Mouse (Mus musculus): ENCODE results near the gene Tbl1xr1. TPM values are rescaled to one million over a fixed set of nuclear protein-coding genes. Genes with fewer than 3 reads are reported as not detected.

Tbl1xr1 gene
- polyA plus RNA-seq, 1 experiment from 2014 or later: 29.0 TPM

DNA sequence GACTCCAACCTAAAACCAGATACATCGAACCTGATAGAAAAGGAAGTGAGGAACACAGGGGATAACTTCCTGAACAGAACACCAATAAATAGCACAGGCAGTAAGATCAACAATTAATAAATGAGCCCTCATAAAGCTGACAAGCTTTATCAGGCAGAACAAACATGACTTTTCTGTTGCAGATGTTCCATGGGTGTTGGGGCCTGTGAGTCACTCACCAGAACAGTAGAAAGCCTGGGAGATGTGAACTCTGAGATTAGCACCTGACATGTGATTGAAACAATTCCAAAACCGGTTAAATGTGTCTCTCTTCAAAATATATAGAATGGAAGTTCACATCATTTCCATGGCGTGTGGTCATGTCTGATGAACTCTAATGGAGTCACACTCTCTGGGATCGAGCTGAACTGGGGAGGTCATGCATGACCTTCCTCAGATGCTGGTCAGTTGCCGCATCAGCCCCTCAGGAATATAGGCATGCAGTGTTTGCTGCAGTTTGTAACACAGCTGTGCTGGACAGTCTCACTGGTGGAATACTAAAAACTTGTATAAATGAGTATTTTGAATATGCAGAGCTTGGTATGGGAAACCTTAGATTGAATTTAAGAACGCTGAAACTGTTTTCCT lies 72.0 kb downstream of the Tbl1xr1 start:
- Histone ChIP-seq H3K4me3 (no peak overlapping the region), H3K36me3 (no peaks in the 10 kb centered on the region), H3K27ac (no peak overlapping the region), H3K4me2 (no peak overlapping the region), H3K4me1 (0 out of 2 replicates have a peak, but pooled peaks cover under 1% of the 10 kb centered on the region), H3K9ac (no peak overlapping the region), H3K9me3 (no peaks in the 10 kb centered on the region), H3K27me3 (no peaks in the 10 kb centered on the region)
- no peak for ATAC-seq (ENCODE audit: borderline replicate concordance, extremely low read depth, low FRiP score, low TSS enrichment)
- 88% methylated on average over 6 of the region's 6 CpGs for WGBS

DNA sequence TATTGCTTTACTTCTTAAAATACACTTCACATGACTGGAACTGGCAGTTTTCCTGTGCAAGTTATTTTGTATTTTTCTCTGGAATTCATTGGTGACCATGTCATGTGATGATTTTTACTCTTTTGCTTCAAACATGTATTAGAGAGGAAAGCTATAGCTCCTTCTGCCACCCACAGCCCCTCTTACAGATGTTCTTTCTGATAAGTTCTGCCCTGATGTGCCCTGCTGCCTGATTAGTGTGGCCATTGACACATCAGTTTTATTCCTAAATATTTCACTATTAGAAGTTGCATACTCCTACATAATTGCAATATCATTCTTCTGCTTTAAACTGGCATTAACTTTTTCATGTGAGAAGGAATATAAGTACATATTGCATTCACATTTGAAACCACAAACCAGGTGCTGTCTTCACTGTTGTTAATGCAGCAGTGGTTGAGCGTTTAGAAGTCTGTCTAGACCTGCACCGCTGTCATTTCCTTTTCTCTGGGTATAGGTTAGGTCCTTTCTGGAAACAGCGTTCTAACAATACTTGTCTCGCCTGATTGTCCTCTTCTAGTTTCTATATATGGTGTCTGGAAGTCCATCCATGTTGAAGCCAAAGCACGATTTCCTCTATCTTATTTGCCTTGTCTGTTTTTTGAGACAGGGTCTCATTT lies 74.5 kb downstream of the Tbl1xr1 start:
- no peak for ATAC-seq (ENCODE audit: borderline replicate concordance, extremely low read depth, low FRiP score, low TSS enrichment)
- 78% methylated on average over 5 of the region's 5 CpGs for whole genome bisulfite sequencing
- no peaks in the 10 kb centered on the region for H3K9me3 ChIP-seq
- 0 out of 2 replicates have a peak, but pooled peaks cover under 1% of the 10 kb centered on the region for H3K36me3 ChIP-seq
- no peak overlapping the region for H3K27ac ChIP-seq
- no peak overlapping the region for H3K4me2 ChIP-seq
- no peaks in the 10 kb centered on the region for H3K4me1 ChIP-seq
- H3K27me3 ChIP-seq: no peaks in the 10 kb centered on the region
- H3K4me3 ChIP-seq: no peak overlapping the region
- no peak overlapping the region for H3K9ac ChIP-seq

DNA sequence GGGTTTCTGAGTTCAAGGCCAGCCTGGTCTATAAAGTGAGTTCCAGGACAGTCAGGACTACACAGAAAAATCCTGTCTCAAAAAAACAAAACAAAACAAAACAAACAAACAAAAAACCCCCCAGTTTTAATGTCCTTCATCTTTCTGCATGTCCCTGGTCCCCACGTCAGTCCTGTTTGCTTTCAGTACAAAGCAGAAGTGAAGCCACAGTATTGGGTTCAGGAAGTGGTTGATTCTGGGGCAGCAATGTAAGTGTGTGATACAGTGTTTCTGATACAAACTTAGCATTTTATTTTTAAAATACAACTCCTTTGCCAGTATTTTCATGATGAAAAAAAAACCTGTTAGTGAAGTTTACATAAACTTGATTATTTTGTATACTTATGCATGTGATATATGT lies 76.3 kb downstream of the Tbl1xr1 start:
- no peak overlapping the region for H3K9ac ChIP-seq
- no peak overlapping the region for H3K4me2 ChIP-seq
- no peak overlapping the region for H3K4me3 ChIP-seq
- 0 out of 2 replicates have a peak, but pooled peaks cover 6% of the 10 kb centered on the region for H3K36me3 ChIP-seq
- no peaks in the 10 kb centered on the region for H3K9me3 ChIP-seq
- no peak overlapping the region for H3K27ac ChIP-seq
- WGBS: 83% methylated on average over 1 of the region's 1 CpGs
- no peaks in the 10 kb centered on the region for H3K27me3 ChIP-seq
- no peak for ATAC-seq (ENCODE audit: borderline replicate concordance, extremely low read depth, low FRiP score, low TSS enrichment)
- no peaks in the 10 kb centered on the region for H3K4me1 ChIP-seq

DNA sequence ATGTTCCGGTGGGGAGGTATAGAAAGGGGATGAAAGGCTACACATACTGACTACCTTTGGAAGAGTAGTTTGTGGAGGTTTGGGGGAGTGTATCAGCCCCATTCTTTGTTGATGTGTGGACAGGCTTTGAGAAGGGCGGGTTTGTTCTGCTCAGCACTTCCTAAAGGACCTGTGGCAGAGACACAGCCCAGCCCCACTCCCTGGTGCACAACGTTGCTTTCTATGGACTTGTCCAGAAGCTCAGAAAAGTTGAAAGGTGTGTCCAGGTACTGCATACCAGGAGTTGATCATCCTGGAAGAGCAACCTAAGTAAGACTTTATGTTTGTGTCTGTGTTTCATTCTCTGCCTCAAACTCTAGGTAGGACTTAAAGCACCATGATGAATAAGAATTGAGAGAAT lies 78.1 kb downstream of the Tbl1xr1 start:
- H3K4me1 ChIP-seq: no peaks in the 10 kb centered on the region
- H3K36me3 ChIP-seq: 0 out of 2 replicates have a peak, but pooled peaks cover 6% of the 10 kb centered on the region
- H3K27me3 ChIP-seq: no peaks in the 10 kb centered on the region
- WGBS: 94% methylated on average over 3 of the region's 3 CpGs
- no peak overlapping the region for H3K27ac ChIP-seq
- no peak for ATAC-seq (ENCODE audit: borderline replicate concordance, extremely low read depth, low FRiP score, low TSS enrichment)
- H3K4me2 ChIP-seq: no peak overlapping the region
- H3K9ac ChIP-seq: no peak overlapping the region
- no peak overlapping the region for H3K4me3 ChIP-seq
- no peaks in the 10 kb centered on the region for H3K9me3 ChIP-seq

DNA sequence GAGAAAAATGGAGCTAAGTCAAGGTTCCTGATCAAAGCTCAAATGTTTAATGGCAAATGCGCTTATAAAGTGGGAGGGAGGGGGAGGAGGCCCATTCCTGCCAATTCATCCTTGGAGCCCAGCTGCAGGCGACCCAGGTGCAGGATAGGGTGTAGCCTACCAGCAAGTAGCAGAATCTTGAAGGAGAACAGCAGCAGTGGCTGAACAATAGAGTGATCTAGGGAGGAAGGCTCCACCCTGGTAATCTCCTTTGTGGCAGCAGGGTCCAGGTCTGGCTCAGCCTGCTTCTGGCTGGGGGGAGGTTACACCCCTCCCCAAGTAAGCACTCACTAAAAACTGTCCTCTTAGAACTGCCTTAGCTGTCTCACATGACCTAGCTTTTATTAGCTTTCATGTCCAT lies 79.9 kb downstream of the Tbl1xr1 start:
- no peak for ATAC-seq (ENCODE audit: borderline replicate concordance, extremely low read depth, low FRiP score, low TSS enrichment)
- H3K9ac ChIP-seq: no peak overlapping the region
- 0 out of 2 replicates have a peak, but pooled peaks cover 6% of the 10 kb centered on the region for H3K36me3 ChIP-seq
- no peak overlapping the region for H3K27ac ChIP-seq
- no peak overlapping the region for H3K4me3 ChIP-seq
- no peaks in the 10 kb centered on the region for H3K4me1 ChIP-seq
- no peaks in the 10 kb centered on the region for H3K9me3 ChIP-seq
- H3K4me2 ChIP-seq: no peak overlapping the region
- WGBS: 79% methylated on average over 2 of the region's 2 CpGs
- no peaks in the 10 kb centered on the region for H3K27me3 ChIP-seq

DNA sequence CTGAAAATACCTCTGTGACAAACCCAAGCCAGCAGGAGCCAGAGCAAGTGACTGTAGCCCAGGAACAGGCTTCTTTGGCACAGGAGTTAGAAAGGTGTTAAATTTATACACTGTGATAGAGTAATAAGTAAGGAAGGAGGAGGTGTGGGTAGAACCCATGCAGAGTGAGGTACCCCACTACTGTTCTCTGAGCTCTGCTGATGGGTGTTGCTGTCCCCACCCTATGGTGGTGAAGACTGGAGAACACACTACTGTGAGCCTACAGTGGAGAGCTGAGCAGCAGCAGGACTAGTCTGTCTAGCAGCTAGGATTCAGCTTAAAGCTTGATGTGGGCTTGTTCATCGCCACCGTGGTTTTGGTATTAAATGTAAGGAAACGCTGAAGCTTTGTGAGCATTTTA lies 86.5 kb downstream of the Tbl1xr1 start:
- no peaks in the 10 kb centered on the region for H3K36me3 ChIP-seq
- no peak overlapping the region for H3K9ac ChIP-seq
- no peak for ATAC-seq (ENCODE audit: borderline replicate concordance, extremely low read depth, low FRiP score, low TSS enrichment)
- no peaks in the 10 kb centered on the region for H3K27me3 ChIP-seq
- H3K4me2 ChIP-seq: no peak overlapping the region
- 96% methylated on average over 3 of the region's 3 CpGs for WGBS
- no peaks in the 10 kb centered on the region for H3K4me1 ChIP-seq
- no peaks in the 10 kb centered on the region for H3K9me3 ChIP-seq
- H3K27ac ChIP-seq: no peak overlapping the region
- H3K4me3 ChIP-seq: no peak overlapping the region

DNA sequence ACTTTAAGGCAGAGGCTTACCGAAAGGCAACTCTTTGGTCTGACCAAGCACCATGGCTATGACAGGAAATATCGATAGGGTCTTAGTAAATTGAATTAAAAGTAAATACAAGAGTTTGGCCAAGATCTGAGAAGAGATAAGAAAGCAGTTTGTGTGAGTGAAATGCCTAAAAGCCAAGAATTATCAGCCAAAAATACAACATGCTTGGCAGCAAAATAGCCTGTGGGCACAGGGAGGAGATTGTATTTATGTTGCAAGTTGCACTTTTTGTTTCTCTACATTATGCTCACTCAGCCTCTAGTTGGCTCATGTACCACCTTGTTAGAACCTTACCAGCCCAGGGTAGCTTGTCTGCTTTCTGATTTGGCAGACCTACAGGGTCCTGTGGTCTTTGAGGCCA lies 91.4 kb downstream of the Tbl1xr1 start:
- H3K4me2 ChIP-seq: no peak overlapping the region
- H3K36me3 ChIP-seq: no peaks in the 10 kb centered on the region
- ATAC-seq (ENCODE audit: borderline replicate concordance, extremely low read depth, low FRiP score, low TSS enrichment): no peak
- H3K9ac ChIP-seq: no peak overlapping the region
- H3K27ac ChIP-seq: no peak overlapping the region
- H3K4me3 ChIP-seq: no peak overlapping the region
- H3K9me3 ChIP-seq: no peaks in the 10 kb centered on the region
- 0 out of 2 replicates have a peak, but pooled peaks cover 4% of the 10 kb centered on the region for H3K4me1 ChIP-seq
- H3K27me3 ChIP-seq: no peaks in the 10 kb centered on the region
- 81% methylated on average over 2 of the region's 2 CpGs for WGBS

DNA sequence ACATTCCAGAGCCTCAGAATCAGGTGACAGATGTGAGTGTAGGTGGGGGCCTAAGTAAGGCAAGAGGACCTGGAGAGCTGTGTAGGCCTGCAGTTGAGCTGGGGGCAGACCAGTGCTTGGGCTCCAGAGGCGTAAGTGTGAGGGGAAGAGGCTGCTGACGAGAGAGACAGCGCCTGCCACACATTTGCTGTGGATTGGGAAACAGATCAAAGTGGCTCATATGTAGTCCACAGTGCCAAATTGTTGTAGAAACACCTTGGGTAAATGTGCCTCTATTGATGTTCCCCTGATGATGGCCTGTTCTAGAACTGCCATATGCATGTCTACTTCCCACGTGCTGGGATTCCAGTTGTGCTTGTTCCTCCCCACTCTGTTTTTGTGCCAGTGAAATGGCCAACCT lies 92.0 kb downstream of the Tbl1xr1 start:
- no peaks in the 10 kb centered on the region for H3K27me3 ChIP-seq
- WGBS: 85% methylated on average over 4 of the region's 4 CpGs
- no peaks in the 10 kb centered on the region for H3K9me3 ChIP-seq
- no peak overlapping the region for H3K27ac ChIP-seq
- 0 out of 2 replicates have a peak, but pooled peaks cover 4% of the 10 kb centered on the region for H3K4me1 ChIP-seq
- no peaks in the 10 kb centered on the region for H3K36me3 ChIP-seq
- ATAC-seq (ENCODE audit: borderline replicate concordance, extremely low read depth, low FRiP score, low TSS enrichment): no peak
- no peak overlapping the region for H3K4me2 ChIP-seq
- H3K9ac ChIP-seq: no peak overlapping the region
- H3K4me3 ChIP-seq: no peak overlapping the region

DNA sequence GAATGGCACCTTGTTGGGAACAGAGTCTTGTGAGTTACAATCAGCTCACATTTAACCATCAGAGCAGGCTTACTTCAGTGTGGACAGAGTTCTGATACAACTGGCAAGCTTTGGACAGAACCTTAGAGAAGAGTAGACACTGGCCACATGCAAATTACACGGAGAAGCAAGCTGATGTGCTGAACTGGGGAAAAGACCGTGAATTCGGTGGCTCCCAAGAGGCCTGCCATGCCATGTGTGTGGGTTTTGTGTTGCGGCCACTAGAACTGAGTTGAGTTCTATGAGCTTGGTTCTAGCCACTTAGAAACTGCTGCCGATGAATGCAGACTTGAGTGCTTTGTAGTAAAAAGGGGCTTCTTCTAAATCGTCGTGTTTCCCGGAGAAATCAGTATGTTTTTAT lies 95.1 kb downstream of the Tbl1xr1 start:
- Histone ChIP-seq H3K4me2 (no peak overlapping the region), H3K4me3 (no peak overlapping the region), H3K27me3 (no peaks in the 10 kb centered on the region), H3K4me1 (0 out of 2 replicates have a peak, but pooled peaks cover 4% of the 10 kb centered on the region), H3K36me3 (no peaks in the 10 kb centered on the region), H3K9me3 (no peaks in the 10 kb centered on the region), H3K9ac (no peak overlapping the region), H3K27ac (no peak overlapping the region)
- WGBS: 85% methylated on average over 8 of the region's 8 CpGs
- ATAC-seq (ENCODE audit: borderline replicate concordance, extremely low read depth, low FRiP score, low TSS enrichment): no peak

DNA sequence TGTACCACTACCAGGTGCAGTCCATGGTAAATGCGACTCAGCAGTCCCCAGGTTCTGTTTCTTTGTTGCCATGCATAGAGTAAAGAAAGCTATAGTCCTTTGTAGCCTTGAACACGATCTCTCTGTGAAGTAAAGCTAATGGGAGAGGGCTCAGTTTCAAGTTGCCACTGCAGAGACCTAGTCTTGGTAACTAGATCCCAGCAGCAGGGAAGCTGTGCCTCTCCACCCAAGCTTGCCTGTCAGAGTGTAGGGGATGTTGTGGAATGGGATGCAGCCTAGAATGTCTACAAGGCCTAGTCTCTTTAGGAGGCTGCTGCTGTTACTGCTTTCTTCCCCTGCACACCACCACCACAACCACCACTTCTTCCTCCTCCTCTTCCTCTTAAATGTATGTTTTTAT lies 96.0 kb downstream of the Tbl1xr1 start:
- no peaks in the 10 kb centered on the region for H3K27me3 ChIP-seq
- H3K4me2 ChIP-seq: no peak overlapping the region
- no peak overlapping the region for H3K4me3 ChIP-seq
- H3K9me3 ChIP-seq: no peaks in the 10 kb centered on the region
- H3K4me1 ChIP-seq: 0 out of 2 replicates have a peak, but pooled peaks cover 4% of the 10 kb centered on the region
- WGBS: 65% methylated on average over 2 of the region's 2 CpGs
- no peak for ATAC-seq (ENCODE audit: borderline replicate concordance, extremely low read depth, low FRiP score, low TSS enrichment)
- no peak overlapping the region for H3K9ac ChIP-seq
- no peak overlapping the region for H3K27ac ChIP-seq
- no peaks in the 10 kb centered on the region for H3K36me3 ChIP-seq

DNA sequence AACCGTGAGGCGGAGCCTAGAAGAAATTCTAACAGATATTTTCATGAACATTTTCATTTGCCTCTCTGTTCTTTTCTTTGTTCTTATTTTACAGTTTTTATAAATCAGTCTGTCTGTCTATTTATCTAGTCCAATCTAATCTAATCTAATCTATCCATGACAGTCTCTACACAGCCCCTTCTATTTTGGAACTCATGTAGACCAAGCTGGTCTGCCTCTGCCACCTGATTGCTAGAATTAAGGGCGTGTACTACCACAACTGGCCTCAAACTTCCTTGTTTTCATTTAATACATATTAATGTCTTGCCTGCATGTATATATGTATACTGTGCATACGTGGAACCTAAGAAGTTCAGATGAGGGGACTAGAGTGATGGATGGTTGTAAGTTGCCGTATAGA lies 96.7 kb downstream of the Tbl1xr1 start:
- Histone ChIP-seq H3K4me1 (0 out of 2 replicates have a peak, but pooled peaks cover 4% of the 10 kb centered on the region), H3K4me2 (no peak overlapping the region), H3K4me3 (no peak overlapping the region), H3K27ac (no peak overlapping the region), H3K27me3 (no peaks in the 10 kb centered on the region), H3K9me3 (no peaks in the 10 kb centered on the region), H3K9ac (no peak overlapping the region), H3K36me3 (no peaks in the 10 kb centered on the region)
- no peak for ATAC-seq (ENCODE audit: borderline replicate concordance, extremely low read depth, low FRiP score, low TSS enrichment)
- WGBS: 85% methylated on average over 5 of the region's 5 CpGs

DNA sequence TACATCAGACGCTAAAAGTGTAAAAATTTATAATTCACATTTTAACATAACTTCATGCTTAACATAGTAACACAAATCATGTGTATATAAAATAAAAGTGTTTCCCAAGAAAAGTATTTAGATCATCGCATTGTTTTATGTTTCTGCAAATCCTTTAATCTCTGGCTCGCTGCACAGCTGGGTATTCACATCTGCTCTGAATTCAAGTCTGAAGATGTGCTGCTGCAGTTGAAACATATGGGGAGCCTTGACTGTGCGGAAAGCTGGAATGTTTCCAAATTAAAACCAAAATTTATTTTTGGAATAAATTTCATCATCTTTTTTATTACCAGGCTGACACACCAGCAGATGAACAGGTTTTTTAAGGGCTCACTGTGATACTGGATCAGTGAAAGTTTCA lies 97.8 kb downstream of the Tbl1xr1 start:
- WGBS: 64% methylated on average over 4 of the region's 4 CpGs

More for the DNA sequence above, 97.8 kb downstream of the Tbl1xr1 start:
- H3K4me3 ChIP-seq: no peak overlapping the region
- H3K9me3 ChIP-seq: no peaks in the 10 kb centered on the region
- H3K4me1 ChIP-seq: 0 out of 2 replicates have a peak, but pooled peaks cover 4% of the 10 kb centered on the region
- no peaks in the 10 kb centered on the region for H3K27me3 ChIP-seq
- H3K36me3 ChIP-seq: no peaks in the 10 kb centered on the region
- ATAC-seq (ENCODE audit: borderline replicate concordance, extremely low read depth, low FRiP score, low TSS enrichment): no peak
- H3K27ac ChIP-seq: no peak overlapping the region
- no peak overlapping the region for H3K9ac ChIP-seq
- no peak overlapping the region for H3K4me2 ChIP-seq
